Comparison of ENCODE assay signal across 10 mouse cellular contexts in the genomic region with DNA sequence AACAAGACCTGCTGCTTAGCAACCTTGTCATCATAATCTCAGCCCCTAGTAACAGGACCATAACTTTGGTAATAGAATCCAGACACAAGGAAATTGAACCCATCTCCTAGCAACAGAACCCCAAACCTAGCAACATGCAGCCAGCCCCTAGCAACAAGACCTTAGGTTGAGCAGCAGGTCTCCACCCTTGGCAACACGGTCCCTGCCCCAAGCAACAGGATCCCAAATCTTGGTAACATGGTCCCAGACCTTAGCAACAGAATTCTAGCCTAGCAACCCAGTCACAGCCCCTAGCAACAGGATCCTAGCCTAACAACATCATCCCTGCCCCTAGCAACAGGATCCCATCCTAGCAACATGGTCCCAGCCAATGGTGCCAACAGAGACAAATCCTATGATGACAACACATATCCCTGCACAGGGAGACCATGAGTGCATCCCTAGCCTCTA. TPM values are rescaled to one million over a fixed set of nuclear protein-coding genes. Genes with fewer than 3 reads are reported as not detected.
DNase-seq lines count a peak whose midpoint lies in the region; ATAC-seq and TF ChIP-seq lines count a peak whose summit lies in the region.
"Had no signal": no experiment of that assay in that cellular context is flagged by ENCODE, and none has a peak within 500 bp of the region (broad histone marks: within the 10 kb centered on the region; RNA-seq: fewer than 3 reads in every experiment).

No protein-coding gene starts in this region.

- no peaks in the 10 kb centered on the region for H3K27me3 ChIP-seq in hindbrain, embryonic 11.5 days (ENCODE audit: control insufficient read depth, insufficient read depth, low read length)
- peaks cover 17% of the 10 kb centered on the region; the same call in 1 of the 2 replicates for H3K27me3 ChIP-seq in limb, embryonic 12.5 days

- H3K4me3 ChIP-seq in left cerebral cortex, adult 2 months: no peak overlapping the region
- no peak overlapping the region for H3K4me3 ChIP-seq in hindbrain, embryonic 11.5 days (ENCODE audit: low read depth, low read length)
- H3K4me3 ChIP-seq in limb, embryonic 12.5 days (replicated peaks): no peak overlapping the region

- intact Hi-C loops in left cerebral cortex, adult 2 months (cut with DNase I): no loop called here
- intact Hi-C loops in left cerebral cortex, postnatal 36 days (cut with DNase I): no loop called here
- intact Hi-C loops in heart, postnatal 36 days (cut with DNase I): no loop called here

- DNase-seq in left cerebral cortex, adult 2 months (ENCODE audit: extremely low spot score in 1 of 2, low spot score in 2 of 2): peak in 1 of 2 experiments; percentile 56
- DNase-seq in left cerebral cortex, postnatal 36 days (ENCODE audit: low spot score in 2 of 2): no peak
- peak; percentile 65 for DNase-seq in hindbrain, embryonic 11.5 days (ENCODE audit: low spot score)
- peak; percentile 38 for DNase-seq in right cerebral cortex, postnatal 25 days
- no peak for DNase-seq in adrenal gland, postnatal 10 days
- no peak for DNase-seq in heart, postnatal 36 days
- no peak for DNase-seq in lung, postnatal 10 days

- peak overlapping the region; percentile 33 for H3K27ac ChIP-seq in left cerebral cortex, adult 2 months
- H3K27ac ChIP-seq in hindbrain, embryonic 11.5 days (ENCODE audit: low read depth, low read length): no peak overlapping the region
- H3K27ac ChIP-seq in limb, embryonic 12.5 days: no peak overlapping the region

- no peak overlapping the region for H3K4me2 ChIP-seq in hindbrain, embryonic 11.5 days (replicated peaks; ENCODE audit: low read depth, low read length)
- H3K4me2 ChIP-seq in limb, embryonic 12.5 days: no peak overlapping the region
- H3K4me2 ChIP-seq: heart, embryonic 11.5 days had no signal

- ATAC-seq in hindbrain, embryonic 11.5 days (ENCODE audit: low FRiP score): peak; percentile 55
- peak; percentile 67; the same call in 1 of the 2 replicates for ATAC-seq in limb, embryonic 12.5 days (ENCODE audit: insufficient number of reproducible peaks, insufficient read depth, low FRiP score, low TSS enrichment, low read depth)

- no peaks in the 10 kb centered on the region for H3K4me1 ChIP-seq in hindbrain, embryonic 11.5 days (replicated peaks; ENCODE audit: control insufficient read depth, insufficient read depth, low read length)
- peaks cover 8% of the 10 kb centered on the region for H3K4me1 ChIP-seq in limb, embryonic 12.5 days (replicated peaks)

- H3K9ac ChIP-seq in hindbrain, embryonic 11.5 days (ENCODE audit: low read depth, low read length): no peak overlapping the region
- no peak overlapping the region for H3K9ac ChIP-seq in limb, embryonic 12.5 days (replicated peaks)

- no peak for TF ChIP-seq CTCF in left cerebral cortex, adult 2 months (IDR thresholded peaks at IDR 0.05)

- 33% methylated on average over 1 of the region's 1 CpGs for WGBS in hindbrain, embryonic 11.5 days
- 24% methylated on average over 1 of the region's 1 CpGs for WGBS in limb, embryonic 12.5 days

- H3K36me3 ChIP-seq in hindbrain, embryonic 11.5 days (ENCODE audit: control insufficient read depth, insufficient read depth, low read length): no peaks in the 10 kb centered on the region
- no peaks in the 10 kb centered on the region for H3K36me3 ChIP-seq in limb, embryonic 12.5 days

- no peaks in the 10 kb centered on the region for H3K9me3 ChIP-seq in hindbrain, embryonic 11.5 days (ENCODE audit: control insufficient read depth, low read length)
- no peaks in the 10 kb centered on the region for H3K9me3 ChIP-seq in limb, embryonic 12.5 days

RNA-seq across cellular contexts. Expression of a gene that starts 9.4 kb away (rescaled TPM):
- total RNA-seq in left cerebral cortex, adult 2 months (2021): not detected
- not detected for total RNA-seq in left cerebral cortex, postnatal 36 days (2021)
- polyA plus RNA-seq in hindbrain, embryonic 11.5 days (2014; fragmentation: Nextera tagmentation; extraction: Ambion mirVana): 1.1 and 1.6 TPM in 2 replicates
- polyA plus RNA-seq in limb, embryonic 12.5 days (2016; fragmentation: Nextera tagmentation; extraction: Ambion mirVana): 7.1 and 7.2 TPM in 2 replicates
- 1 to 10 TPM; 3.1 to 4.0 TPM for total RNA-seq in adrenal gland, postnatal 10 days (2021)
- not detected for total RNA-seq in heart, postnatal 36 days (2021)
- total RNA-seq: common myeloid progenitor, adult 5-6 weeks had no signal

RNA-seq across cellular contexts. Expression of a gene that starts 9.4 kb away (rescaled TPM):
- total RNA-seq in left cerebral cortex, adult 2 months (2021): under 1 TPM in 1 of 2 experiments, not detected in 1; 0.27 TPM
- under 1 TPM; 0.25 to 0.63 TPM for total RNA-seq in left cerebral cortex, postnatal 36 days (2021)
- polyA plus RNA-seq in hindbrain, embryonic 11.5 days (2014; fragmentation: Nextera tagmentation; extraction: Ambion mirVana): not detected in 2 replicates
- not detected in 2 replicates for polyA plus RNA-seq in limb, embryonic 12.5 days (2016; fragmentation: Nextera tagmentation; extraction: Ambion mirVana)
- total RNA-seq in adrenal gland, postnatal 10 days (2021): not detected
- total RNA-seq in heart, postnatal 36 days (2021): not detected
- total RNA-seq: common myeloid progenitor, adult 5-6 weeks had no signal
- polyA plus RNA-seq: heart, embryonic 11.5 days had no signal

RNA-seq across cellular contexts. Expression of a gene that starts 14.2 kb away (rescaled TPM):
- total RNA-seq in left cerebral cortex, adult 2 months (2021): 10 to 100 TPM; 79.3 to 80.6 TPM
- 10 to 100 TPM; 71.4 to 91.6 TPM for total RNA-seq in left cerebral cortex, postnatal 36 days (2021)
- polyA plus RNA-seq in hindbrain, embryonic 11.5 days (2014; fragmentation: Nextera tagmentation; extraction: Ambion mirVana): 69.6 and 70.8 TPM in 2 replicates
- polyA plus RNA-seq in limb, embryonic 12.5 days (2016; fragmentation: Nextera tagmentation; extraction: Ambion mirVana): 57.6 and 63.1 TPM in 2 replicates
- 10 to 100 TPM; 26.2 to 27.0 TPM for total RNA-seq in adrenal gland, postnatal 10 days (2021)
- 10 to 100 TPM; 18.1 to 19.9 TPM for total RNA-seq in heart, postnatal 36 days (2021)

RNA-seq across cellular contexts. Expression of a gene that starts 17.3 kb away (rescaled TPM):
- total RNA-seq in left cerebral cortex, adult 2 months (2021): 10 to 100 TPM; 47.8 to 48.1 TPM
- 10 to 100 TPM; 43.7 to 52.3 TPM for total RNA-seq in left cerebral cortex, postnatal 36 days (2021)
- polyA plus RNA-seq in hindbrain, embryonic 11.5 days (2014; fragmentation: Nextera tagmentation; extraction: Ambion mirVana): 11.7 and 12.4 TPM in 2 replicates
- polyA plus RNA-seq in limb, embryonic 12.5 days (2016; fragmentation: Nextera tagmentation; extraction: Ambion mirVana): 12.0 and 12.2 TPM in 2 replicates
- total RNA-seq in adrenal gland, postnatal 10 days (2021): 1 to 10 TPM; 5.6 to 8.4 TPM
- total RNA-seq in heart, postnatal 36 days (2021): 1 to 10 TPM; 1.9 to 2.5 TPM
- total RNA-seq: common myeloid progenitor, adult 5-6 weeks had no signal

RNA-seq across cellular contexts. Expression of a gene that starts 27.0 kb away (rescaled TPM):
- 10 to 100 TPM; 80.7 to 84.8 TPM for total RNA-seq in left cerebral cortex, adult 2 months (2021)
- total RNA-seq in left cerebral cortex, postnatal 36 days (2021): 10 to 100 TPM; 76.2 to 90.0 TPM
- 153 and 159 TPM in 2 replicates for polyA plus RNA-seq in hindbrain, embryonic 11.5 days (2014; fragmentation: Nextera tagmentation; extraction: Ambion mirVana)
- 139 and 149 TPM in 2 replicates for polyA plus RNA-seq in limb, embryonic 12.5 days (2016; fragmentation: Nextera tagmentation; extraction: Ambion mirVana)
- 10 to 100 TPM; 90.2 to 96.7 TPM for total RNA-seq in adrenal gland, postnatal 10 days (2021)
- 100 to 1,000 TPM; 178 to 198 TPM for total RNA-seq in heart, postnatal 36 days (2021)

Comparison
In these comparisons a context has a peak if more than half of its experiments do, and no peak if none do; other contexts are left out.
1. DNase-seq: peak in hindbrain, embryonic 11.5 days (single experiment) and right cerebral cortex, postnatal 25 days (single experiment); none in left cerebral cortex, postnatal 36 days (0 of 2), adrenal gland, postnatal 10 days (single experiment), heart, postnatal 36 days (0 of 2) and lung, postnatal 10 days (single experiment).
2. RNA of a gene that starts 9.4 kb away (total RNA-seq): 3.1 to 4.0 TPM in adrenal gland, postnatal 10 days; not detected in left cerebral cortex, adult 2 months, not detected in left cerebral cortex, postnatal 36 days and not detected in heart, postnatal 36 days; every median in the first group is over 4 times any median in the second.